Mouse (Mus musculus) kidney, embryonic 15.5 days (tissue): ENCODE results near the gene Galnt6. TPM values are rescaled to one million over a fixed set of nuclear protein-coding genes. Genes with fewer than 3 reads are reported as not detected.

Source experiments
- ATAC-seq: fragments of 200-750 bp; cut with Nextera tagmentation; replicated peaks from 2 replicates; pipeline ENCODE4 v1.8.0; 2017; ENCODE audit warnings: moderate TSS enrichment; ENCODE audit not compliant: low FRiP score
- H3K27ac ChIP-seq: fragments of 300-500 bp; sonication (generic); 2 replicates; pipeline ENCODE4 v1.5.1; 2015; ENCODE audit warnings: mild to moderate bottlenecking, inconsistent platforms
- H3K27me3 ChIP-seq: fragments of 300-500 bp; sonication (generic); 2 replicates; pipeline ENCODE4 v1.6.1; 2015; ENCODE audit warnings: inconsistent platforms
- H3K36me3 ChIP-seq: fragments of 300-500 bp; sonication (generic); 2 replicates; pipeline ENCODE4 v1.6.1; 2015; ENCODE audit warnings: inconsistent platforms
- H3K4me1 ChIP-seq: fragments of 300-500 bp; sonication (generic); 2 replicates; pipeline ENCODE4 v1.6.1; 2015; ENCODE audit warnings: inconsistent platforms
- H3K4me2 ChIP-seq: fragments of 300-500 bp; sonication (generic); 2 replicates; pipeline ENCODE4 v1.6.1; 2015; ENCODE audit warnings: moderate library complexity, mild to moderate bottlenecking, inconsistent platforms
- H3K4me3 ChIP-seq: fragments of 300-500 bp; sonication (generic); replicated peaks from 2 replicates; pipeline ENCODE4 v1.5.1; 2015; ENCODE audit warnings: mild to moderate bottlenecking, inconsistent platforms
- H3K9ac ChIP-seq: fragments of 300-500 bp; sonication (generic); 2 replicates; pipeline ENCODE4 v1.6.1; 2015; ENCODE audit warnings: mild to moderate bottlenecking, inconsistent platforms
- H3K9me3 ChIP-seq: fragments of 300-500 bp; sonication (generic); replicated peaks from 2 replicates; pipeline ENCODE4 v1.6.1; 2016; ENCODE audit warnings: inconsistent platforms
- WGBS: fragments of 180-500 bp; shearing (Covaris S2); methylation state at CpG from one replicate; pipeline ENCODE4 v1.1.7; 2015; ENCODE audit warnings: mixed read lengths; 5-methylcytosine and 5-hydroxymethylcytosine counted together
- polyA plus RNA-seq: library from polyadenylated mRNA; unstranded; fragments of >200 nt; fragmentation: Nextera tagmentation; extraction: Ambion mirVana; gene quantifications from 2 replicates; pipeline ENCODE4 v1.2.1, GENCODE M21; 2015

Gene Galnt6
- polyA plus RNA-seq, 1 experiment from 2014 or later: 2.4 TPM

- H3K4me3 ChIP-seq: no peak overlapping the region
- 72% methylated on average over 10 of the region's 10 CpGs for WGBS
- H3K9me3 ChIP-seq: no peaks in the 10 kb centered on the region
- no peak overlapping the region for H3K27ac ChIP-seq
- H3K36me3 ChIP-seq: no peaks in the 10 kb centered on the region
- H3K9ac ChIP-seq: no peak overlapping the region
- no peak for ATAC-seq
- H3K27me3 ChIP-seq: peaks cover 15% of the 10 kb centered on the region; the same call in 1 of the 2 replicates
- H3K4me2 ChIP-seq: no peak overlapping the region
- H3K4me1 ChIP-seq: peaks cover 23% of the 10 kb centered on the region
These were observed 20.8 kb upstream of the Galnt6 start for GRCm38 (mm10) chr15:100749751-100750538.

GRCm38 (mm10) chr15:100748584-100748983 is 19.4 kb upstream of the Galnt6 start:
- H3K4me2 ChIP-seq: no peak overlapping the region
- H3K27me3 ChIP-seq: peaks cover 8% of the 10 kb centered on the region; the same call in 1 of the 2 replicates
- peaks cover 12% of the 10 kb centered on the region for H3K4me1 ChIP-seq
- no peak overlapping the region for H3K9ac ChIP-seq
- no peaks in the 10 kb centered on the region for H3K9me3 ChIP-seq
- H3K36me3 ChIP-seq: no peaks in the 10 kb centered on the region
- WGBS: 85% methylated on average over 3 of the region's 3 CpGs
- ATAC-seq: no peak
- H3K27ac ChIP-seq: no peak overlapping the region
- H3K4me3 ChIP-seq: no peak overlapping the region

GRCm38 (mm10) chr15:100747121-100747963 is 18.2 kb upstream of the Galnt6 start:
- Histone ChIP-seq H3K27me3 (peaks cover 8% of the 10 kb centered on the region; the same call in 1 of the 2 replicates), H3K27ac (no peak overlapping the region), H3K36me3 (no peaks in the 10 kb centered on the region), H3K9me3 (no peaks in the 10 kb centered on the region), H3K9ac (no peak overlapping the region), H3K4me1 (peaks cover 12% of the 10 kb centered on the region), H3K4me2 (peak overlapping the region; percentile 59), H3K4me3 (peak overlapping the region; percentile 38)
- 2% methylated on average over 27 of the region's 27 CpGs for WGBS
- ATAC-seq: peak; percentile 89

GRCm38 (mm10) chr15:100746478-100747120 is 17.4 kb upstream of the Galnt6 start:
- Histone ChIP-seq H3K9me3 (no peaks in the 10 kb centered on the region), H3K4me3 (peak overlapping the region; percentile 38), H3K27ac (no peak overlapping the region), H3K4me1 (peaks cover 12% of the 10 kb centered on the region), H3K27me3 (peaks cover 8% of the 10 kb centered on the region; the same call in 1 of the 2 replicates), H3K4me2 (peak overlapping the region; percentile 59), H3K9ac (no peak overlapping the region), H3K36me3 (no peaks in the 10 kb centered on the region)
- 36% methylated on average over 6 of the region's 6 CpGs for WGBS
- no peak for ATAC-seq

- Histone ChIP-seq H3K4me3 (no peak overlapping the region), H3K36me3 (no peaks in the 10 kb centered on the region), H3K4me1 (peaks cover 12% of the 10 kb centered on the region), H3K9ac (no peak overlapping the region), H3K4me2 (no peak overlapping the region), H3K9me3 (no peaks in the 10 kb centered on the region), H3K27ac (no peak overlapping the region), H3K27me3 (no peaks in the 10 kb centered on the region)
- 87% methylated on average over 6 of the region's 6 CpGs for WGBS
- no peak for ATAC-seq
These were observed 14.1 kb upstream of the Galnt6 start for GRCm38 (mm10) chr15:100743238-100743637.

- Histone ChIP-seq H3K9me3 (no peaks in the 10 kb centered on the region), H3K4me3 (no peak overlapping the region), H3K36me3 (no peaks in the 10 kb centered on the region), H3K9ac (no peak overlapping the region), H3K27ac (no peak overlapping the region), H3K4me2 (no peak overlapping the region), H3K4me1 (no peaks in the 10 kb centered on the region), H3K27me3 (no peaks in the 10 kb centered on the region)
- 84% methylated on average over 6 of the region's 6 CpGs for WGBS
- ATAC-seq: no peak
These were observed 10.3 kb upstream of the Galnt6 start for GRCm38 (mm10) chr15:100739442-100739841.

- WGBS: 89% methylated on average over 7 of the region's 7 CpGs
These were observed 9.2 kb upstream of the Galnt6 start for GRCm38 (mm10) chr15:100738351-100738781.

GRCm38 (mm10) chr15:100737667-100738066 is 8.5 kb upstream of the Galnt6 start:
- Histone ChIP-seq H3K27ac (no peak overlapping the region), H3K9ac (no peak overlapping the region), H3K4me3 (no peak overlapping the region), H3K4me2 (no peak overlapping the region), H3K9me3 (no peaks in the 10 kb centered on the region), H3K27me3 (no peaks in the 10 kb centered on the region), H3K4me1 (peaks cover 4% of the 10 kb centered on the region), H3K36me3 (no peaks in the 10 kb centered on the region)
- WGBS: 89% methylated on average over 3 of the region's 3 CpGs
- no peak for ATAC-seq

More at GRCm38 (mm10) chr15:100738351-100738781, 9.2 kb upstream of the Galnt6 start:
- H3K27me3 ChIP-seq: no peaks in the 10 kb centered on the region
- no peaks in the 10 kb centered on the region for H3K9me3 ChIP-seq
- no peak overlapping the region for H3K4me3 ChIP-seq
- no peaks in the 10 kb centered on the region for H3K36me3 ChIP-seq
- no peak overlapping the region for H3K9ac ChIP-seq
- H3K4me2 ChIP-seq: no peak overlapping the region
- H3K27ac ChIP-seq: no peak overlapping the region
- no peak for ATAC-seq
- no peaks in the 10 kb centered on the region for H3K4me1 ChIP-seq

GRCm38 (mm10) chr15:100735953-100736300 is 6.8 kb upstream of the Galnt6 start:
- ATAC-seq: no peak
- 82% methylated on average over 9 of the region's 9 CpGs for WGBS
- Histone ChIP-seq H3K4me2 (no peak overlapping the region), H3K27ac (no peak overlapping the region), H3K27me3 (peaks cover 12% of the 10 kb centered on the region), H3K36me3 (no peaks in the 10 kb centered on the region), H3K9ac (no peak overlapping the region), H3K4me1 (peaks cover 8% of the 10 kb centered on the region), H3K9me3 (no peaks in the 10 kb centered on the region), H3K4me3 (no peak overlapping the region)

GRCm38 (mm10) chr15:100735095-100735952 is 6.1 kb upstream of the Galnt6 start:
- H3K27ac ChIP-seq: no peak overlapping the region
- no peak overlapping the region for H3K9ac ChIP-seq
- WGBS: 82% methylated on average over 14 of the region's 15 CpGs
- H3K9me3 ChIP-seq: no peaks in the 10 kb centered on the region
- no peaks in the 10 kb centered on the region for H3K36me3 ChIP-seq
- peaks cover 8% of the 10 kb centered on the region for H3K4me1 ChIP-seq
- no peak overlapping the region for H3K4me2 ChIP-seq
- no peak overlapping the region for H3K4me3 ChIP-seq
- peaks cover 18% of the 10 kb centered on the region for H3K27me3 ChIP-seq
- ATAC-seq: no peak

- 27% methylated on average over 5 of the region's 5 CpGs for WGBS
- Histone ChIP-seq H3K4me1 (peaks cover 21% of the 10 kb centered on the region), H3K36me3 (no peaks in the 10 kb centered on the region), H3K4me2 (no peak overlapping the region), H3K27ac (no peak overlapping the region), H3K9ac (no peak overlapping the region), H3K27me3 (peaks cover 45% of the 10 kb centered on the region), H3K4me3 (no peak overlapping the region), H3K9me3 (no peaks in the 10 kb centered on the region)
- no peak; the same call in 1 of the 2 replicates for ATAC-seq
These were observed 3.4 kb upstream of the Galnt6 start for GRCm38 (mm10) chr15:100732580-100732979.
